Mouse (Mus musculus): ENCODE data around the gene Rbms1. TPM values are rescaled to one million over a fixed set of nuclear protein-coding genes. Genes with fewer than 3 reads are reported as not detected.

The Rbms1 gene
- total and polyA plus RNA-seq, 3 experiments, result 10.1 to 27.4 TPM; not detected in 1

- Histone ChIP-seq H3K9ac (ENCODE audit: control insufficient read depth, low read depth, low read length, poor library complexity, severe bottlenecking) (no peak overlapping the region), H3K9me3 (replicated peaks; ENCODE audit: insufficient read depth, low read length) (no peaks in the 10 kb centered on the region), H3K4me1 (ENCODE audit: control insufficient read depth in 1 of 2, insufficient read depth in 2 of 2, low read length in 2 of 2) (peaks cover 8 to 19% of the 10 kb centered on the region in 2 experiments), H3K4me3 (ENCODE audit: control insufficient read depth in 1 of 2, insufficient read depth in 1 of 2, low read depth in 2 of 2, low read length in 2 of 2) (no peak overlapping the region), H3K27ac (ENCODE audit: control insufficient read depth, low read depth, low read length) (no peak overlapping the region), H3K79me2 (ENCODE audit: control insufficient read depth, insufficient read depth, low read length, poor library complexity) (no peaks in the 10 kb centered on the region), H3K36me3 (ENCODE audit: control insufficient read depth in 1 of 2, insufficient read depth in 2 of 2, low read length in 2 of 2) (peaks cover 0 to 12% of the 10 kb centered on the region in 2 experiments; a peak in 2 of 4 replicates), H3K27me3 (ENCODE audit: control insufficient read depth in 1 of 2, insufficient read depth in 2 of 2, low read length in 2 of 2) (no peaks in the 10 kb centered on the region)
- TF ChIP-seq BHLHE40 (IDR thresholded peaks at IDR 0.05; ENCODE audit: borderline replicate concordance, low read depth, low read length) (no peak), RAD21 (IDR thresholded peaks at IDR 0.05; ENCODE audit: low read depth, low read length) (no peak), SIN3A (IDR thresholded peaks at IDR 0.05; ENCODE audit: low read length) (no peak), CHD2 (IDR thresholded peaks at IDR 0.05; ENCODE audit: low read length) (no peak), UBTF (IDR thresholded peaks at IDR 0.05; ENCODE audit: borderline replicate concordance, insufficient read depth, low read depth, low read length) (no peak), SMC3 (IDR thresholded peaks at IDR 0.05; ENCODE audit: low read depth, low read length) (no peak), NRF1 (IDR thresholded peaks at IDR 0.05; ENCODE audit: insufficient read depth, low read depth, low read length, poor library complexity, severe bottlenecking) (no peak), USF1 (IDR thresholded peaks at IDR 0.05; ENCODE audit: low read depth, low read length) (no peak), JUND (IDR thresholded peaks at IDR 0.05; ENCODE audit: low read depth, low read length) (no peak)
- no peak for DNase-seq (ENCODE audit: low read depth, low spot score)
These were observed 98.7 kb downstream of the Rbms1 start for GRCm38 (mm10) chr2:60864256-60864795.

GRCm38 (mm10) chr2:60863827-60864226 lies 99.2 kb downstream of the Rbms1 start:
- no peak overlapping the region for H3K4me3 ChIP-seq (ENCODE audit: control insufficient read depth in 1 of 2, insufficient read depth in 1 of 2, low read depth in 2 of 2, low read length in 2 of 2)
- H3K36me3 ChIP-seq (ENCODE audit: control insufficient read depth in 1 of 2, insufficient read depth in 2 of 2, low read length in 2 of 2), result peaks cover 0 to 12% of the 10 kb centered on the region in 2 experiments; a peak in 2 of 4 replicates
- no peaks in the 10 kb centered on the region for H3K79me2 ChIP-seq (ENCODE audit: control insufficient read depth, insufficient read depth, low read length, poor library complexity)
- no peaks in the 10 kb centered on the region for H3K27me3 ChIP-seq (ENCODE audit: control insufficient read depth in 1 of 2, insufficient read depth in 2 of 2, low read length in 2 of 2)
- peaks cover 8 to 19% of the 10 kb centered on the region in 2 experiments for H3K4me1 ChIP-seq (ENCODE audit: control insufficient read depth in 1 of 2, insufficient read depth in 2 of 2, low read length in 2 of 2)
- TF ChIP-seq CHD1 (IDR thresholded peaks at IDR 0.05; ENCODE audit: low read depth, low read length), result no peak
- no peak for TF ChIP-seq CTCF (IDR thresholded peaks at IDR 0.05 in 2 of 3, conservative IDR thresholded peaks at IDR 0.05 in 1 of 3; ENCODE audit: control insufficient read depth in 1 of 3, insufficient read depth in 1 of 3, low read depth in 2 of 3, low read length in 3 of 3, poor library complexity in 1 of 3, severe bottlenecking in 1 of 3)
- no peak overlapping the region for H3K27ac ChIP-seq (ENCODE audit: control insufficient read depth, low read depth, low read length)
- no peak overlapping the region for H3K9ac ChIP-seq (ENCODE audit: control insufficient read depth, low read depth, low read length, poor library complexity, severe bottlenecking)
- DNase-seq (ENCODE audit: low read depth, low spot score), result no peak
- H3K9me3 ChIP-seq (replicated peaks; ENCODE audit: insufficient read depth, low read length), result no peaks in the 10 kb centered on the region

DNA sequence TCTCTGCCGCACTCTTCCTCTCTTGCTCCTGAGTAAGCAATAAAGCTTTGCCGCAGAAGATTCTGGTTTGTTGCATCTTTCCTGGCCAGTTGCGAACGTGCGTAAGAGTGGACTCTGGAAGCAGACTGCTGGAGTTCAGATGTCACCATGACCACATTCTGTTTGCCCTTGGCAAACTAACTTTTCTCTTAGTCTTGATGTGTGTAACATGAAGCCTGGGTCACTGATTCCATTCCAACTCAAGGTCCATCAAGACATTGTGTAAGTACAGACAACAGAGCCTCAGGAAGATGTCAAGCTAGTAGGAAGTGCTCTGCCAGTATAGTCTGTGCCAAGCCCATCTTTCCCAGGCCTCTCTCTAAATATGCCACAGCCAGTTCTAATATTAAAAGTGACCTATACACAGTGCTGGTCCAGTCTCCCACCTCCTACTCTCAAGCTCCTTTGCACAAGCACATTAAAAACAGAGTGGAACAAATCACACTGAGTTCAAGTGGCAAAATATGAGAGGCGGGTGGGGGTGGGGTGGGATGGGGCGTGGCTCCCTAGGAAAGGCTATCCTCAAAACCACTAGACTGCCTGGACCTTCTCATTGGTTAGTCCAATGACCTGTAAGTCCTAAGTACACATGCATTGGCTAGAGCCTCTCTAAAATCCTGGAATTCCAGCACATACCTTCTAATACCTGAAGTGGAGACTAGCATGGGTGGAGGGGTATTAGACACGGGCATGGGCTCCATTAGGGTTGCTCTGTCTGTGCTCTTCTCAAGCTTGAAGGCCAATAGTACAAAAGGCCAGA lies 99.9 kb downstream of the Rbms1 start:
- H3K4me1 ChIP-seq (ENCODE audit: control insufficient read depth in 1 of 2, insufficient read depth in 2 of 2, low read length in 2 of 2), result peaks cover 6 to 15% of the 10 kb centered on the region in 2 experiments
- H3K27me3 ChIP-seq (ENCODE audit: control insufficient read depth in 1 of 2, insufficient read depth in 2 of 2, low read length in 2 of 2), result no peaks in the 10 kb centered on the region
- TF ChIP-seq RCOR1 (IDR thresholded peaks at IDR 0.05; ENCODE audit: low read depth, low read length) (no peak), GATA1 (IDR thresholded peaks at IDR 0.05; ENCODE audit: low read depth, low read length) (no peak), NELFE (IDR thresholded peaks at IDR 0.05; ENCODE audit: low read depth, low read length) (no peak), MAX (IDR thresholded peaks at IDR 0.05; ENCODE audit: low read length) (no peak), TAL1 (IDR thresholded peaks at IDR 0.05; ENCODE audit: low read length) (no peak), TBP (IDR thresholded peaks at IDR 0.05; ENCODE audit: low read depth, low read length) (no peak), USF1 (IDR thresholded peaks at IDR 0.05; ENCODE audit: low read depth, low read length) (no peak), MYB (IDR thresholded peaks at IDR 0.05; ENCODE audit: low read depth, low read length) (no peak), ZNF384 (IDR thresholded peaks at IDR 0.05; ENCODE audit: low read depth, low read length) (no peak)
- no peaks in the 10 kb centered on the region for H3K9me3 ChIP-seq (replicated peaks; ENCODE audit: insufficient read depth, low read length)
- H3K4me3 ChIP-seq (ENCODE audit: control insufficient read depth in 1 of 2, insufficient read depth in 1 of 2, low read depth in 2 of 2, low read length in 2 of 2), result no peak overlapping the region
- H3K27ac ChIP-seq (ENCODE audit: control insufficient read depth, low read depth, low read length), result no peak overlapping the region
- H3K36me3 ChIP-seq (ENCODE audit: control insufficient read depth in 1 of 2, insufficient read depth in 2 of 2, low read length in 2 of 2), result peaks cover 0 to 10% of the 10 kb centered on the region in 2 experiments; a peak in 2 of 4 replicates
- no peak for DNase-seq (ENCODE audit: low read depth, low spot score)
- no peaks in the 10 kb centered on the region for H3K79me2 ChIP-seq (ENCODE audit: control insufficient read depth, insufficient read depth, low read length, poor library complexity)
- H3K9ac ChIP-seq (ENCODE audit: control insufficient read depth, low read depth, low read length, poor library complexity, severe bottlenecking), result no peak overlapping the region
